ENCODE assay signal across 8 mouse cellular contexts in the genomic region with DNA sequence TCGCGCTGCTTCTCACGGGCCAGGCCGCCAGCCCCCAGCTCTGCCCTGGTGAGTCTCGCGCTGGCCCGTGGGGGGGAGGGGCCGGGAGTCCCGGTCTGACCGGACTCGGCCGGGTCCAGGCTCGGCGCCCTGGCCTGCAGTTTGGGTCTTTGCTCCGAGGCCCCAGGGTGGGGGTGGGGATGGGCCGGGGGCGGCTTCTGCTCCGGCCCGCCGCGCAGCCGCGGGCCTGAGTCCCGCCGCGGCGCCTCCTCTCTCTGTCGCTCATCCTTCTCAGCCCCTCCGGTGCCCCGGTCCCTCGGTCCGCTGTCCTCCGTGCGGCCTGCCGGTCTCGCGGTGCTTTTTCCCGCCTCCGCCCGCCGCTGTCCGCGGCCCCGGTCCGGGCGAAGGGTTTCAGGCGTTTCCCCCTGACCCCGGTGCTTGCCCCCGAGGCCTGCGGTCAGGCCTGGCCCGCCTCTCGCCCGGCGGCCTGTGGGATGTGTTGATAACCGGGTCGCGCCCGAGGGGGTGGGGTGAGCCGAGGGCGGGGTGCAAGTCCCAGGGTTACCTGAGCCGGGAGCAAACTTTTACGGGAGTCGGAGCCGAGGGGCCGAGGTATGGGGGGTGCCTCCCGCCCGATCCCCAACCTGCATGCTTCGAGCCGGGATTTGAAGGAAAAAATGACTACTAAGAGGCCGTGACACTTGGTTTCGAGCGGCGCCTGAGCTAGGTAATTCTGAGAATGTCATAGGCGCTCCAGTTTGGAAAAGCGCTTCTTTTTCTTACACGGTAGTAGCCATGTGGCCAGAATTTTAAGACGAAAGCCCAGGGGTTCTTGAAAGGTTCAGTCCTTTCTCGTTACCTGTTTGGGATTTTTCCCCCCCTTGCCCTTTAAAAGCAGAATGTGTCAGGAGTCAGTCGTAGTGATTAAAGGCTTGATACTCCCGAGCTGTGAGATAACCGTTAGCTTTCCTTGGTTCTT. TPM values are rescaled to one million over a fixed set of nuclear protein-coding genes. Genes with fewer than 3 reads are reported as not detected.
DNase-seq lines count a peak whose midpoint lies in the region; ATAC-seq lines count a peak whose summit lies in the region.

No protein-coding gene starts in this region.

- no peaks in the 10 kb centered on the region for H3K27me3 ChIP-seq in embryonic facial prominence, embryonic 11.5 days (ENCODE audit: control insufficient read depth, insufficient read depth, low read length)
- no peaks in the 10 kb centered on the region for H3K27me3 ChIP-seq in liver, embryonic 16.5 days (ENCODE audit: control insufficient read depth, insufficient read depth, low read depth, low read length)
- no peaks in the 10 kb centered on the region for H3K27me3 ChIP-seq in neural tube, embryonic 12.5 days (replicated peaks)

- no peaks in the 10 kb centered on the region for H3K4me1 ChIP-seq in embryonic facial prominence, embryonic 11.5 days (ENCODE audit: control insufficient read depth, insufficient read depth, low read length)
- peaks cover 24% of the 10 kb centered on the region for H3K4me1 ChIP-seq in liver, embryonic 16.5 days (ENCODE audit: control insufficient read depth, low read depth, low read length)
- peaks cover 26% of the 10 kb centered on the region for H3K4me1 ChIP-seq in neural tube, embryonic 12.5 days

- DNase-seq in 3T3-L1 (ENCODE audit: low read depth, low spot score) = peak; percentile 43
- peak; percentile 51 for DNase-seq in adrenal gland, adult 8-10 months
- peak; percentile 63 for DNase-seq in embryonic facial prominence, embryonic 11.5 days (ENCODE audit: low spot score)
- peak; percentile 54 to 63 for DNase-seq in heart, adult 18-20 months
- DNase-seq in kidney, adult 18-20 months = peak; percentile 75
- peak; percentile 60 to 61 for DNase-seq in thymus, adult 18-20 months

- H3K9ac ChIP-seq in embryonic facial prominence, embryonic 11.5 days (replicated peaks; ENCODE audit: low read length) = peak overlapping the region; percentile 100
- H3K9ac ChIP-seq in liver, embryonic 16.5 days (ENCODE audit: low read depth, low read length) = peak overlapping the region; percentile 100
- peak overlapping the region; percentile 98 for H3K9ac ChIP-seq in neural tube, embryonic 12.5 days

- under 1% methylated on average over 61 of the region's 81 CpGs for WGBS in embryonic facial prominence, embryonic 11.5 days
- under 1% methylated on average over 78 of the region's 81 CpGs for WGBS in liver, embryonic 16.5 days (ENCODE audit: insufficient replicate concordance)
- WGBS in neural tube, embryonic 12.5 days = under 1% methylated on average over 80 of the region's 81 CpGs

- peak; percentile 7 for ATAC-seq in embryonic facial prominence, embryonic 11.5 days (replicated peaks; ENCODE audit: insufficient number of reproducible peaks, low FRiP score, low TSS enrichment, low read depth)
- ATAC-seq in liver, embryonic 16.5 days (ENCODE audit: low read depth) = peak; percentile 80
- peak; percentile 82 for ATAC-seq in neural tube, embryonic 12.5 days (ENCODE audit: low FRiP score, low read depth)

- H3K4me2 ChIP-seq in embryonic facial prominence, embryonic 11.5 days (ENCODE audit: low read depth, low read length) = peak overlapping the region; percentile 46
- peak overlapping the region; percentile 99 for H3K4me2 ChIP-seq in liver, embryonic 16.5 days (ENCODE audit: low read depth, low read length)
- H3K4me2 ChIP-seq in neural tube, embryonic 12.5 days (replicated peaks) = peak overlapping the region; percentile 73

- no peaks in the 10 kb centered on the region for H3K36me3 ChIP-seq in embryonic facial prominence, embryonic 11.5 days (replicated peaks; ENCODE audit: control insufficient read depth, insufficient read depth, low read depth, low read length)
- H3K36me3 ChIP-seq in liver, embryonic 16.5 days (ENCODE audit: control insufficient read depth, insufficient read depth) = peaks cover 2% of the 10 kb centered on the region; the same call in 1 of the 2 replicates
- H3K36me3 ChIP-seq in neural tube, embryonic 12.5 days = no peaks in the 10 kb centered on the region

- peak overlapping the region; percentile 95 for H3K4me3 ChIP-seq in embryonic facial prominence, embryonic 11.5 days (ENCODE audit: low read depth, low read length)
- H3K4me3 ChIP-seq in liver, embryonic 16.5 days (ENCODE audit: low read depth, low read length) = peak overlapping the region; percentile 96
- H3K4me3 ChIP-seq in neural tube, embryonic 12.5 days = peak overlapping the region; percentile 98

- no peaks in the 10 kb centered on the region for H3K9me3 ChIP-seq in embryonic facial prominence, embryonic 11.5 days (replicated peaks; ENCODE audit: control insufficient read depth, low read length)
- H3K9me3 ChIP-seq in liver, embryonic 16.5 days (replicated peaks; ENCODE audit: control insufficient read depth, low read length) = no peaks in the 10 kb centered on the region
- H3K9me3 ChIP-seq in neural tube, embryonic 12.5 days = no peaks in the 10 kb centered on the region

- H3K27ac ChIP-seq in embryonic facial prominence, embryonic 11.5 days (replicated peaks; ENCODE audit: low read depth, low read length) = peak overlapping the region; percentile 98
- peak overlapping the region; percentile 97 for H3K27ac ChIP-seq in liver, embryonic 16.5 days (ENCODE audit: low read length)
- peak overlapping the region; percentile 98 for H3K27ac ChIP-seq in neural tube, embryonic 12.5 days

RNA-seq across cellular contexts. Expression of a gene that starts 0.6 kb away (rescaled TPM):
- 10 to 100 TPM; 71.9 to 94.0 (median 83.8) TPM for total RNA-seq in adrenal gland, adult 8-10 months (2022)
- 186 and 203 TPM in 2 replicates for polyA plus RNA-seq in embryonic facial prominence, embryonic 11.5 days (2014; fragmentation: Nextera tagmentation; extraction: Ambion mirVana)
- total RNA-seq in heart, adult 18-20 months (2021) = 10 to 100 TPM; 41.9 to 46.0 TPM
- 44.3 and 47.2 TPM in 2 replicates for polyA plus RNA-seq in liver, embryonic 16.5 days (2015; fragmentation: Nextera tagmentation; extraction: Ambion mirVana)
- polyA plus RNA-seq in neural tube, embryonic 12.5 days (2016; fragmentation: Nextera tagmentation; extraction: Ambion mirVana) = 221 and 229 TPM in 2 replicates

RNA-seq across cellular contexts. Expression of a gene that starts 26.8 kb away (rescaled TPM):
- 10 to 100 TPM; 16.2 to 20.8 (median 18.1) TPM for total RNA-seq in adrenal gland, adult 8-10 months (2022)
- polyA plus RNA-seq in embryonic facial prominence, embryonic 11.5 days (2014; fragmentation: Nextera tagmentation; extraction: Ambion mirVana) = 24.3 and 28.0 TPM in 2 replicates
- 10 to 100 TPM; 32.3 to 34.8 TPM for total RNA-seq in heart, adult 18-20 months (2021)
- polyA plus RNA-seq in liver, embryonic 16.5 days (2015; fragmentation: Nextera tagmentation; extraction: Ambion mirVana) = 2.8 and 3.5 TPM in 2 replicates
- polyA plus RNA-seq in neural tube, embryonic 12.5 days (2016; fragmentation: Nextera tagmentation; extraction: Ambion mirVana) = 38.3 and 39.7 TPM in 2 replicates

Comparison
In these comparisons a context has a peak if more than half of its experiments do, and no peak if none do; other contexts are left out.
1. Peak in every context shown above with its lines: DNase-seq, ATAC-seq, H3K4me3 ChIP-seq and H3K27ac ChIP-seq.
2. ATAC-seq: peak in every context shown above with its lines; median percentile 82 in neural tube, embryonic 12.5 days; 80 in liver, embryonic 16.5 days; 7 in embryonic facial prominence, embryonic 11.5 days.
3. H3K4me2 ChIP-seq: peak in every context shown above with its lines; median percentile 99 in liver, embryonic 16.5 days; 73 in neural tube, embryonic 12.5 days; 46 in embryonic facial prominence, embryonic 11.5 days.